In genomic region chr8:15392056-15392455, GRCm38 (mm10) we compare ENCODE assay signal across 14 mouse cellular contexts.
A peak's percentile ranks its signal among the peaks of the same experiment; 100 is the strongest.
DNase-seq lines count a peak whose midpoint lies in the region; ATAC-seq and TF ChIP-seq lines count a peak whose summit lies in the region.
"Had no signal": no experiment of that assay in that cellular context is flagged by ENCODE, and none has a peak within 500 bp of the region (broad histone marks: within the 10 kb centered on the region; RNA-seq: fewer than 3 reads in every experiment).

No protein-coding gene starts in this region.

- H3K4me2 ChIP-seq in midbrain, postnatal 0 days (ENCODE audit: low read depth, low read length, poor library complexity, severe bottlenecking) = no peak overlapping the region
- H3K4me2 ChIP-seq: hindbrain, embryonic 14.5 days; lung, embryonic 14.5 days; stomach, embryonic 15.5 days had no signal

- peak; percentile 25 for DNase-seq in gastrocnemius, postnatal 14 days
- no peak for DNase-seq in gastrocnemius, postnatal 10 days
- peak; percentile 6 for DNase-seq in lung, postnatal 36 days
- DNase-seq in lung, postnatal 14 days = no peak
- peak; percentile 42 to 71 for DNase-seq in cerebellum, postnatal 25 days
- DNase-seq in midbrain, postnatal 0 days (ENCODE audit: low spot score) = peak; percentile 53
- DNase-seq in ovary, postnatal 10 days (ENCODE audit: low spot score) = no peak
- DNase-seq in thymus, adult 18-20 months = no peak
- DNase-seq: adrenal gland, postnatal 36 days; kidney, postnatal 14 days; lung, embryonic 14.5 days had no signal

- 51% methylated on average over 4 of the region's 4 CpGs for WGBS in midbrain, postnatal 0 days

- intact Hi-C loops in gastrocnemius, postnatal 14 days (cut with DNase I; ENCODE audit: low total_unique reads) = no loop called here

- H3K9me3 ChIP-seq in midbrain, postnatal 0 days (ENCODE audit: low read length) = no peaks in the 10 kb centered on the region
- H3K9me3 ChIP-seq: limb, embryonic 10.5 days; stomach, embryonic 15.5 days had no signal

- no peak overlapping the region for H3K4me3 ChIP-seq in midbrain, postnatal 0 days (ENCODE audit: low read depth, low read length)
- H3K4me3 ChIP-seq: limb, embryonic 10.5 days; stomach, embryonic 15.5 days had no signal

- no peaks in the 10 kb centered on the region for H3K36me3 ChIP-seq in midbrain, postnatal 0 days (ENCODE audit: insufficient read depth, low read length)
- H3K36me3 ChIP-seq: limb, embryonic 10.5 days; stomach, embryonic 15.5 days had no signal

- H3K9ac ChIP-seq in midbrain, postnatal 0 days (replicated peaks; ENCODE audit: low read length, poor library complexity, severe bottlenecking) = no peak overlapping the region
- H3K9ac ChIP-seq: hindbrain, embryonic 14.5 days; lung, embryonic 14.5 days; stomach, embryonic 15.5 days had no signal

- no peak overlapping the region for H3K27ac ChIP-seq in midbrain, postnatal 0 days (ENCODE audit: low read depth, low read length)
- H3K27ac ChIP-seq: hindbrain, embryonic 14.5 days; limb, embryonic 10.5 days; stomach, embryonic 15.5 days had no signal

- no peaks in the 10 kb centered on the region for H3K27me3 ChIP-seq in midbrain, postnatal 0 days (ENCODE audit: insufficient read depth, low read length)
- H3K27me3 ChIP-seq: stomach, embryonic 15.5 days had no signal

- no peak for TF ChIP-seq CTCF in midbrain, postnatal 0 days (IDR thresholded peaks at IDR 0.05)

- no peak for ATAC-seq in midbrain, postnatal 0 days (ENCODE audit: low FRiP score)

- peaks cover 5% of the 10 kb centered on the region; the same call in 1 of the 2 replicates for H3K4me1 ChIP-seq in midbrain, postnatal 0 days (ENCODE audit: insufficient read depth, low read length)
- H3K4me1 ChIP-seq: limb, embryonic 10.5 days; stomach, embryonic 15.5 days had no signal

Comparison
In these comparisons a context has a peak if more than half of its experiments do, and no peak if none do; other contexts are left out.
1. DNase-seq: peak in gastrocnemius, postnatal 14 days (single experiment), lung, postnatal 36 days (single experiment), cerebellum, postnatal 25 days (2 of 2) and midbrain, postnatal 0 days (single experiment); none in gastrocnemius, postnatal 10 days (single experiment), lung, postnatal 14 days (single experiment), ovary, postnatal 10 days (single experiment) and thymus, adult 18-20 months (0 of 2).